Mouse (Mus musculus): Measurements from ENCODE around the gene Crlf1.

Gene Crlf1

GRCm38 (mm10) chr8:70469295-70469916 lies 23.6 kb upstream of the Crlf1 start:
- no peak for DNase-seq

GRCm38 (mm10) chr8:70469938-70470337 lies 23.0 kb upstream of the Crlf1 start:
- no peak for DNase-seq

- DNase-seq = no peak
These were observed 21.1 kb upstream of the Crlf1 start for GRCm38 (mm10) chr8:70471856-70472255.

GRCm38 (mm10) chr8:70476333-70477268 lies 16.4 kb upstream of the Crlf1 start, which contains the start of gene Klhl26:
Gene Klhl26, minus strand, starts transcription at chr8:70476968.
- DNase-seq = peak; percentile 90

- no peak for DNase-seq
These were observed 15.5 kb upstream of the Crlf1 start for GRCm38 (mm10) chr8:70477269-70477982.

- no peak for DNase-seq
These were observed 11.1 kb upstream of the Crlf1 start for GRCm38 (mm10) chr8:70481908-70482307.

- no peak for DNase-seq
These were observed 10.0 kb upstream of the Crlf1 start for GRCm38 (mm10) chr8:70482943-70483342.

GRCm38 (mm10) chr8:70486191-70486681 lies 6.7 kb upstream of the Crlf1 start:
- no peak for DNase-seq

- DNase-seq = peak; percentile 66
These were observed 5.9 kb upstream of the Crlf1 start, which contains the start of gene Tmem59l for GRCm38 (mm10) chr8:70486941-70487520. Gene Tmem59l, minus strand, starts transcription at chr8:70487358.

- DNase-seq = no peak
These were observed 4.8 kb upstream of the Crlf1 start for GRCm38 (mm10) chr8:70487993-70488796.

GRCm38 (mm10) chr8:70488931-70489470 lies 4.0 kb upstream of the Crlf1 start:
- DNase-seq = no peak

GRCm38 (mm10) chr8:70489576-70489975 lies 3.4 kb upstream of the Crlf1 start:
- no peak for DNase-seq

- DNase-seq = no peak
These were observed 2.7 kb upstream of the Crlf1 start for GRCm38 (mm10) chr8:70490061-70490879.

GRCm38 (mm10) chr8:70490880-70491495 lies 2.0 kb upstream of the Crlf1 start:
- DNase-seq = no peak

GRCm38 (mm10) chr8:70493692-70494415 lies 896 bp downstream of the Crlf1 start:
- DNase-seq = no peak

GRCm38 (mm10) chr8:70494416-70494945 lies 1.5 kb downstream of the Crlf1 start:
- DNase-seq = no peak

GRCm38 (mm10) chr8:70495001-70495770 lies 2.2 kb downstream of the Crlf1 start:
- DNase-seq = no peak

GRCm38 (mm10) chr8:70495771-70496062 lies 2.8 kb downstream of the Crlf1 start:
- no peak for DNase-seq
